Mouse (Mus musculus): Measurements from ENCODE around the gene Cox19.

- no peak for TF ChIP-seq CTCF (IDR thresholded peaks at IDR 0.05; ENCODE audit: extremely low read depth, insufficient read depth, low read length)
- peak; percentile 91 for TF ChIP-seq POLR2A (IDR thresholded peaks at IDR 0.05; ENCODE audit: extremely low read depth, insufficient read depth, low read length)
Observed at GRCm38 (mm10) chr5:139344687-139345363, 6.4 kb downstream of the Cox19 start.
